Mouse (Mus musculus) embryonic fibroblast, embryonic 13.5 days (primary cell): ENCODE measurements at regions not wholly inside any gene's neighbourhood (a gene's known extent, or its start where the extent isn't known, plus 50 kb on each side); places are given as distances from the start of the nearest gene placed in this dataset.

Experiments used
- H3K27ac ChIP-seq: 2 replicates; pipeline ENCODE4 v1.5.1; 2012; ENCODE audit warnings: low read length, control low read depth, inconsistent platforms; ENCODE audit not compliant: insufficient read depth
- H3K4me1 ChIP-seq: 2 replicates; pipeline ENCODE4 v1.6.1; 2011; ENCODE audit warnings: low read length; ENCODE audit not compliant: control insufficient read depth, insufficient read depth
- H3K4me3 ChIP-seq: 2 replicates; pipeline ENCODE4 v1.5.1; 2011; ENCODE audit warnings: mild to moderate bottlenecking, control low read depth, low read length; ENCODE audit not compliant: insufficient read depth
- CTCF ChIP-seq: IDR thresholded peaks from 2 replicates; pipeline ENCODE4 v1.5.1; 2011; ENCODE audit warnings: mild to moderate bottlenecking, control low read depth, low read length, moderate library complexity, borderline replicate concordance; ENCODE audit not compliant: insufficient read depth
- POLR2A ChIP-seq: IDR thresholded peaks from 2 replicates; pipeline ENCODE4 v1.6.1; 2011; ENCODE audit warnings: low read depth, mild to moderate bottlenecking, control low read depth, low read length, moderate library complexity

DNA sequence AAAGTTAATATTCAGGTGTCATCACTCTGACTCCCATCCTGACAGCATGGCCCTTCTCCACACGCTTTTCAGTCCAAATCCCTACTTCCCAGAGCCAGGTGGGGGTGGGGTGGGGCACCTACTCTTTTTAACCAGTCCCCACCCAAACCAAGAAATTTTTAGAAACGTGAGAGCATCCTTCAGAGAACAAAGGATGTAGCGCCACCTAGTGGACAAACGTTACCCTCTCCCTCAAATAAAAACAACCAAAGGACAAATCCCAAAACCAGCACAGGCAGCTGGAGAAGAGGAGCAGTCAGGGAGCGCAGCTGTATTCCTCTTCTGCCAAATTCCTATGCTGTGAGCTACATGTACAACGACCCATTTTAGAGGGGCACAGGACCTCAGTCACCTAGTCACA, 544.7 kb upstream of the Map3k7 start:
- no peak for TF ChIP-seq CTCF
- no peak for TF ChIP-seq POLR2A
- Histone ChIP-seq H3K4me3 (no peak overlapping the region), H3K4me1 (no peaks in the 10 kb centered on the region), H3K27ac (no peak overlapping the region)

DNA sequence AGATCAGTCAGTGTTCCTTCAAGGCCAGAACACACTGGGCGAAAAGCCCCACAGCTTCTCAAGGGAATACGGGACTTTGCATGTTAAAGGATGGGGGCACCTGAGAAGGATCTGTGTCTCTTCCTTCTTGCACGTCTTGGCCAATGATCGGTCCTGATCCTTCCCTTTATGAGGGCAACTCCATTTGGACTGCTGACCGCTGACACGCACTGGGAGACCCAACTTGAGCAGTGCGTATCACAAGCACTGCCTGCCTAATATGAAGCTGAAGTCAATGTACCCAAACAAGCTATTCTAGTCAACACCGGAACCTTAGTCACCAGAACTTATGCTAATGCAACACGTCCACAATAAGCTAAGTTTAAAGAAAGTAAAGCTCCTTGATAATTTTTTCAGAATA, 543.7 kb upstream of the Map3k7 start:
- Histone ChIP-seq H3K4me1 (no peaks in the 10 kb centered on the region), H3K4me3 (no peak overlapping the region), H3K27ac (no peak overlapping the region)
- no peak for TF ChIP-seq POLR2A
- no peak for TF ChIP-seq CTCF

DNA sequence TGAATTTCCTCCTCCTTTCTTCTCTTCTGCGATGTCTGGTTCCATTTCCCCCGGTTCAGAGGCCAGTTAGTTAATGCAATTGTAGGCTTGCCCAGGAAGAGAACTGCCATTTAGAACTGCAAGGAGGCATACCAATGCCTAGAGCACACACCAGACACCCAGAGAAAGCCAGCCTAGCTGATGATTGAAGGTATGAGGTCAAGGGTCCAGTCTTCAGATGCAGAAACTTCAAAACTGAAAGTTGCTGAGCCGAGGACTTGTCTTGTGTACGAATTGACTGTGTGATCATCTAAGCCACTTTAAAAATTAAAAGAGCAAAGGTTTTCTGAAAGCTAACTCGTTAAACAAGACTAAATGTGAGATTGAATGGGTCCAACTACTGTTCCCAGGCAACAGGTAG, 542.5 kb upstream of the Map3k7 start:
- no peak for TF ChIP-seq POLR2A
- no peak for TF ChIP-seq CTCF
- H3K4me1 ChIP-seq: no peaks in the 10 kb centered on the region
- H3K27ac ChIP-seq: no peak overlapping the region
- H3K4me3 ChIP-seq: no peak overlapping the region

DNA sequence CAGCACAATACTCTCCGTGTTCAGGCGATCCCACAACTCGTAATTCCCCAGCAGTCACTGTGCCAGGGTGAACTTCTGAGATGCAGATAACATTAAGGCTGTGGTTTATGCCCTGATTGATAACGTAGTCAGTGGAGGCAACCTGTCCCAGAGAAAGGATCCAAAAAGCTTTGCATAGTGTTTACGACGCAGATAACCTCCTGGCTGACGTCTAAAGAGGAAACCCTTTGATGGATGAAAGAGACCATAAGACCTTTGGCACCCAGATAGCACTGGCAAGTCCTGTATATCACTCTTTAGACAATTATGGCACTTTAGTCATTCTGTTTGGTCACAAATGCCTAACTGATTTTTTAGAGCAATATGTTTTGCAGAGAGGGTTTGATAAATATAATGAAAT, 538.8 kb upstream of the Map3k7 start:
- Histone ChIP-seq H3K27ac (no peak overlapping the region), H3K4me1 (no peaks in the 10 kb centered on the region), H3K4me3 (no peak overlapping the region)
- no peak for TF ChIP-seq CTCF
- no peak for TF ChIP-seq POLR2A

DNA sequence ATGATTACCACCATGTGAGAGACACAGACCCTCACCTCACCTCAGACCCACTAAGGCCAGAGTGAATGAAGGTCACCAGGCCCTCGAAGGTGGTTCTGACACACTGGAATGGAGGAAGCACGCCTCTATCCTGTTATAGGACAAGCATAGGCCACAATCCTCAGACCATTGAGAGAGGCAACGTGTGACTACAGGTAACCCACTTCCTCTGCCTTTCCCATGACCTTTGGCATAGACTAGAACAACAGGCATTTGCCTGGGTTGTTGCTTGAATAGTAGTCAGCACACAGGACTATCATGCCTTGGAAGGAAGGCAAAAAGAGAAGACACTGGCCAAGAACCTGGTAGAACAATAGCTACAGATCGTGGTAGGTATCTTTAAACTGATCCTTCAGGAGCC, 538.2 kb upstream of the Map3k7 start:
- TF ChIP-seq POLR2A (no peak), CTCF (no peak)
- no peak overlapping the region for H3K4me3 ChIP-seq
- no peak overlapping the region for H3K27ac ChIP-seq
- H3K4me1 ChIP-seq: no peaks in the 10 kb centered on the region

DNA sequence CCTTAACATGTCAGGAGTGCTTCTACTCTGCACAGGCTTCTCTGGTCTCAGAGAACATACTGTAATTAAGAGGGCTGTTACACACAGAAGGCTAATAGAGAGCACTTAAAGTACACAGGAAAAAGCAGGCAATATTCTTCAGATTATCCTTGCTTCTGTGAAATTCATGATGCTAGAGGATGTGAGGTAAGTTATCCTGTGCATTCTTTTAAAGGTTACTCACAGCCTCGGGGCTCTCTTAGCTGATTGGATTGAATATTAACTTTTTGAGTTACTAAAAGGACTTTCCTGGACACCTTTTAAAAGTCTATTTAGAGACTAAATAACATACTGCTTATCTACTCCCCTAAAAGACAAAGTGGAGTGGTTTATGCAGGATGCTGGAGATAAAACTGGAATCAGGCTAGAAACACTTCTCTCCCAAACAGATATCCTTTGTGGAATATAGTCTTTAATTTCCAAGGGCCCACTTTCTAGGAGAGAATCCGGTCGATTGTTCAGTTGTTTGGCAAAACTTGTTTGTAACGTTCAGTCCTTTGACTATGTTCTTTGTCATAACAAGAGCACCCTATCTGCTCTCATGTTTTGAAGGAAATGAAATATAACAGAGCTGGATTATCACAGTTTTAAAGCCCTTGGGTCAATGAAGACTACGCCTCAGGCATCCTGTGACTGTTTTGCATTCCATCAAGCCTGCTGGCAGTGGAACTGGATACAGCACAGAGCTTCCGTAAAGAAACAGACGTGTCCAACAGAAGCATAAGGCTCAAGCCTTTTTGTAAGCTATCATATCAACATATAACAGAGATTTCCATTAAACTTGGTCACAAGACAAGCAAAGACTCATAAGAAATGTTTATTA, 537.5 kb upstream of the Map3k7 start:
- Histone ChIP-seq H3K4me1 (no peaks in the 10 kb centered on the region), H3K4me3 (no peak overlapping the region), H3K27ac (no peak overlapping the region)
- TF ChIP-seq CTCF (no peak), POLR2A (no peak)

DNA sequence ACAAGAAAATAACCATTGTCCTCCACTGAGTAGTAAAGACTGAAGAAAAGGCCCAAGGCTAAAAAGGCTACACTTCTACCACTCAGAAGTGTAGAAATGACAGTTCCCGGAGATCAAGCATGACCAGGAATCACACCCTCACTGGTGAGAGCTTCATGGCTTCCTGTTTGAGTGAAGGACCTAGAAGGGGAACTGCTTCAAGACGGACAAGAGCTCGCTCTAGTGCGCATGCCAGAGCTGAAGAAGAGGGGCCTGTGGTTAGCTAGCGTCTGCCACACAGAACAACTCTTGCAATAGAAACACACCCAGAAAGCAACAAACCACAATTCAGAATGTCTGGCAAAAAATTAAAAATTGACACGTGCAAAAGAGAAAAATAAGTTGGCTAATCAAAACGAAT, 530.0 kb upstream of the Map3k7 start:
- H3K4me3 ChIP-seq: no peak overlapping the region
- H3K27ac ChIP-seq: no peak overlapping the region
- H3K4me1 ChIP-seq: no peaks in the 10 kb centered on the region
- TF ChIP-seq POLR2A (no peak), CTCF (no peak)

DNA sequence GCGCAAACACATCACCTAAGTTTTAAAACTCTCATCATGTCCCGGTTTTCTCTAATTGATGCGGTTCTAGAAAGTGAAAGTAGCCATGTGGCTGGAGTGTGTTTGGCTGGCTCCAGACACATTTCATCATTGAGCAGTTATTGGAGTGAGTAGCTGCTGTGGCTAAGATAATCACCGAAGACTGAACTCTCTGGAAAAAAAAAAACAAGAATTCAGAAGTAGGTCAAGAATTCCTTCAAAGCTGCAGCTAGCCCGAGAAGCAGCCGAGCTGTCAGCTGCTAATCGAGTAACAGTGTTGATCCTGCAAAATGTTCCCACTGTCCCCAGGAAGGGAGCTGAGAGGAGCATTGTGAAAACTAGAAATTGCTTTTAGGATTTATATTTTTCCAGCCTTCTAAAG, 509.0 kb upstream of the Map3k7 start:
- TF ChIP-seq CTCF: no peak
- TF ChIP-seq POLR2A: no peak
- Histone ChIP-seq H3K4me1 (peaks cover 5% of the 10 kb centered on the region; the same call in 1 of the 2 replicates), H3K4me3 (no peak overlapping the region; the same call in 1 of the 2 replicates), H3K27ac (no peak overlapping the region)

DNA sequence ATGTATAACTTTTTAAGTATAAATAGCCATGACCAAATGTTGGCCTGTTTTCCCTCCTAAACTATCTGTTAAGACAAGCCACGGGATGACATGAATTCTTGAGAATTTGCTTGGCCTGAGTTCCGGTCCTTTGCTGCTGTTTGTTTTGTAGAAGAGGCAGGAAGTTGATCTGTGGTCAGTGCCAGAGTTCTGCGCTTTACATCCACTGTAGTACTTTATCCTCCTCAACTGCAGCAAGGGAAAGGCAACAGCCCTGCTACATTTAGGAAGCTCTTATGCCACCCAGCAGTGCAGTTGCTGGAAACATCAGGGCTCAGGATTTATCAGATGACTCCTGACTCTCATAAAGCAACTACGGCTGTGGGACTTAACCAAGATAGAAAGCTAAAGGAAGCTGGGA, 508.4 kb upstream of the Map3k7 start:
- Histone ChIP-seq H3K4me3 (no peak overlapping the region), H3K27ac (no peak overlapping the region), H3K4me1 (peaks cover 5% of the 10 kb centered on the region; the same call in 1 of the 2 replicates)
- TF ChIP-seq CTCF: no peak

DNA sequence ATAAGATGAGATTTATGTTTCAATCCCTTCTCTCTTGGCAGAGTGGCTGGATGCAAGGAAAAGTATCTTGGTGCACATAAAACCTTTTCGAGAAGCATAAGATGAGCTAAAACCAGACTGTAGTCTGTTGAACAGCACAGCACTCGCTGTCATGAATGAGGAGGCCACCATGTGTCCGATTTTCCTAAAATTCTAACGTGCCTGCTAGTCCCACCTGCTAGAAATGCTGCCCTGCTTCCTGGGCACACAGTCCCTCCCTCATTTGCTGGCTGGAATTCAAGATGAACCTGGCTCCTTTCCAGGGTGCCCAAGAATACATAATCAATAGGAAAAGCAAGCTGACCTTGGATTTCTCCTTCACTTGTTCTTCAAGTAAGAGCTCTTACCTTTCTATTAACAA, 501.4 kb upstream of the Map3k7 start:
- H3K27ac ChIP-seq: no peak overlapping the region
- TF ChIP-seq POLR2A: no peak
- no peak for TF ChIP-seq CTCF
- no peak overlapping the region for H3K4me3 ChIP-seq
- H3K4me1 ChIP-seq: no peaks in the 10 kb centered on the region
